Mouse (Mus musculus) liver, embryonic 14.5 days (tissue): ENCODE results near the gene Dip2c. TPM values are rescaled to one million over a fixed set of nuclear protein-coding genes. Genes with fewer than 3 reads are reported as not detected.

ENCODE experiments used
- ATAC-seq: fragments of 200-750 bp; cut with Nextera tagmentation; 2 replicates; pipeline ENCODE4 v1.8.0; 2017; ENCODE audit warnings: moderate number of reproducible peaks, mild to moderate bottlenecking, moderate library complexity; ENCODE audit not compliant: insufficient read depth
- DNase-seq, 3 experiments: peaks; one replicate each; pipeline ENCODE4 v3.0.0-alpha.2; 2012 to 2013; ENCODE audit warnings: low read depth in 3 of 3, low spot score in 3 of 3
- H3K27ac ChIP-seq: fragments of 300-500 bp; sonication (generic); 2 replicates; pipeline ENCODE4 v1.5.1; 2014; ENCODE audit warnings: moderate library complexity, mild to moderate bottlenecking, control low read depth, inconsistent platforms
- H3K27me3 ChIP-seq: fragments of 300-500 bp; sonication (generic); 2 replicates; pipeline ENCODE4 v1.6.1; 2014; ENCODE audit warnings: mild to moderate bottlenecking, low read length, moderate library complexity; ENCODE audit not compliant: control insufficient read depth, insufficient read depth
- H3K36me3 ChIP-seq: fragments of 300-500 bp; sonication (generic); replicated peaks from 2 replicates; pipeline ENCODE4 v1.6.1; 2014; ENCODE audit warnings: low read depth; ENCODE audit not compliant: control insufficient read depth, insufficient read depth
- H3K4me1 ChIP-seq, 2 experiments: fragments of 200-500 bp in 1 of 2; fragments of 300-500 bp in 1 of 2; sonication (generic) in 1 of 2; replicated peaks; 2 replicates each; pipeline ENCODE4 v1.6.1; 2012 to 2014; ENCODE audit warnings: antibody characterized with exemption in 1 of 2, inconsistent platforms in 1 of 2, low read length in 1 of 2; ENCODE audit not compliant: control insufficient read depth in 2 of 2, insufficient read depth in 2 of 2
- H3K4me2 ChIP-seq: fragments of 300-500 bp; sonication (generic); 2 replicates; pipeline ENCODE4 v1.6.1; 2014; ENCODE audit warnings: low read depth, mild to moderate bottlenecking, control low read depth, moderate library complexity
- H3K4me3 ChIP-seq, 2 experiments: fragments of 200-500 bp in 1 of 2; fragments of 300-500 bp in 1 of 2; sonication (generic) in 1 of 2; 2 replicates each; pipeline ENCODE4 v1.5.1; 2012 to 2014; ENCODE audit warnings: low read depth in 2 of 2, low read length in 2 of 2, mild to moderate bottlenecking in 2 of 2, control low read depth in 1 of 2, inconsistent platforms in 1 of 2, moderate library complexity in 1 of 2; ENCODE audit not compliant: insufficient read depth in 1 of 2
- H3K9ac ChIP-seq: fragments of 300-500 bp; sonication (generic); replicated peaks from 2 replicates; pipeline ENCODE4 v1.6.1; 2014; ENCODE audit warnings: mild to moderate bottlenecking, control low read depth, moderate library complexity
- H3K9me3 ChIP-seq: fragments of 300-500 bp; sonication (generic); 2 replicates; pipeline ENCODE4 v1.6.1; 2016; ENCODE audit warnings: low read length, mixed read lengths; ENCODE audit not compliant: control insufficient read depth
- CTCF ChIP-seq: IDR thresholded peaks from 2 replicates; pipeline ENCODE4 v1.5.1; 2016; ENCODE audit warnings: antibody characterized with exemption, low read depth, control low read depth
- EP300 ChIP-seq: IDR thresholded peaks from 2 replicates; pipeline ENCODE4 v1.6.1; 2016; ENCODE audit warnings: antibody characterized with exemption, low read depth
- WGBS: fragments of 180-500 bp; shearing (Covaris S2); extraction: QIAGEN DNeasy Blood & Tissue Kit; methylation state at CpG from one replicate; pipeline ENCODE4 v1.1.7; 2014; ENCODE audit not compliant: insufficient replicate concordance; 5-methylcytosine and 5-hydroxymethylcytosine counted together
- polyA plus RNA-seq, 2 experiments: library from polyadenylated mRNA; depleted of rRNA in 1 of 2; stranded (reverse) in 1 of 2; unstranded in 1 of 2; fragments of >200 nt; fragmentation: Nextera tagmentation in 1 of 2; extraction: Ambion mirVana in 1 of 2; gene quantifications; 2 replicates each; pipeline versions ENCODE4 v1.2.1 to v1.2.3; 2012 to 2014

The Dip2c gene
- polyA plus RNA-seq, 2 experiments = 0.46 to 0.55 TPM

GRCm38 (mm10) chr13:9314713-9315112 is 38.4 kb downstream of the Dip2c start:
- no peak for TF ChIP-seq EP300
- no peak for TF ChIP-seq CTCF
- WGBS = 64% methylated on average over 4 of the region's 4 CpGs
- ATAC-seq = no peak
- no peaks in the 10 kb centered on the region for H3K27me3 ChIP-seq
- DNase-seq = no peak
- H3K9me3 ChIP-seq = no peaks in the 10 kb centered on the region
- no peak overlapping the region for H3K27ac ChIP-seq
- H3K36me3 ChIP-seq = no peaks in the 10 kb centered on the region
- H3K9ac ChIP-seq = no peak overlapping the region
- no peak overlapping the region for H3K4me3 ChIP-seq
- no peaks in the 10 kb centered on the region for H3K4me1 ChIP-seq
- no peak overlapping the region for H3K4me2 ChIP-seq

- 49% methylated on average over 2 of the region's 2 CpGs for WGBS
- no peaks in the 10 kb centered on the region for H3K36me3 ChIP-seq
- H3K4me3 ChIP-seq = no peak overlapping the region
- TF ChIP-seq CTCF (no peak), EP300 (no peak)
- ATAC-seq = no peak
- H3K27ac ChIP-seq = no peak overlapping the region
- DNase-seq = no peak
- no peaks in the 10 kb centered on the region for H3K27me3 ChIP-seq
- H3K9ac ChIP-seq = no peak overlapping the region
- H3K4me2 ChIP-seq = no peak overlapping the region
- H3K9me3 ChIP-seq = no peaks in the 10 kb centered on the region
- no peaks in the 10 kb centered on the region for H3K4me1 ChIP-seq
Measured at GRCm38 (mm10) chr13:9319745-9320144, 43.4 kb downstream of the Dip2c start.

GRCm38 (mm10) chr13:9325262-9325661 is 48.9 kb downstream of the Dip2c start:
- 36% methylated on average over 1 of the region's 1 CpGs for WGBS
- Histone ChIP-seq H3K27me3 (no peaks in the 10 kb centered on the region), H3K27ac (no peak overlapping the region), H3K4me3 (no peak overlapping the region), H3K36me3 (no peaks in the 10 kb centered on the region), H3K4me1 (no peaks in the 10 kb centered on the region), H3K9ac (no peak overlapping the region), H3K9me3 (no peaks in the 10 kb centered on the region), H3K4me2 (no peak overlapping the region)
- DNase-seq (no peak), ATAC-seq (no peak)
- no peak for TF ChIP-seq CTCF
- TF ChIP-seq EP300 = no peak

GRCm38 (mm10) chr13:9329307-9329915 is 53.1 kb downstream of the Dip2c start:
- DNase-seq = no peak
- no peak overlapping the region for H3K27ac ChIP-seq
- ATAC-seq = no peak
- H3K27me3 ChIP-seq = no peaks in the 10 kb centered on the region
- no peaks in the 10 kb centered on the region for H3K36me3 ChIP-seq
- no peaks in the 10 kb centered on the region for H3K9me3 ChIP-seq
- H3K4me2 ChIP-seq = no peak overlapping the region
- WGBS = 71% methylated on average over 1 of the region's 1 CpGs
- no peaks in the 10 kb centered on the region; a peak in 1 of 4 replicates for H3K4me1 ChIP-seq
- TF ChIP-seq EP300 (no peak), CTCF (no peak)
- H3K4me3 ChIP-seq = no peak overlapping the region
- H3K9ac ChIP-seq = no peak overlapping the region

- ATAC-seq (no peak), DNase-seq (no peak)
- TF ChIP-seq CTCF (no peak), EP300 (no peak)
- Histone ChIP-seq H3K4me1 (no peaks in the 10 kb centered on the region; a peak in 1 of 4 replicates), H3K9ac (no peak overlapping the region), H3K27me3 (no peaks in the 10 kb centered on the region), H3K4me3 (no peak overlapping the region), H3K4me2 (no peak overlapping the region), H3K36me3 (no peaks in the 10 kb centered on the region), H3K27ac (no peak overlapping the region), H3K9me3 (no peaks in the 10 kb centered on the region)
Measured at GRCm38 (mm10) chr13:9333187-9333586, 56.9 kb downstream of the Dip2c start.
